Mouse (Mus musculus) CH12.LX (cell line): ENCODE measurements around the gene Arrdc2.

Experiments
- CHD1 ChIP-seq: IDR thresholded peaks from 2 replicates; pipeline ENCODE4 v1.6.1; 2012; ENCODE audit warnings: low read depth, low read length, improper control_type of control experiment, inconsistent platforms
- CHD2 ChIP-seq: IDR thresholded peaks from 2 replicates; pipeline ENCODE4 v1.6.1; 2011; ENCODE audit warnings: low read length, improper control_type of control experiment
- CTCF ChIP-seq, 2 experiments: IDR thresholded peaks in 1 of 2; conservative IDR thresholded peaks in 1 of 2; 2 replicates each; pipeline ENCODE4 v1.5.1; 2011 to 2012; ENCODE audit warnings: low read depth in 2 of 2, low read length in 2 of 2, improper control_type of control experiment in 1 of 2, inconsistent platforms in 1 of 2, mild to moderate bottlenecking in 1 of 2, moderate library complexity in 1 of 2
- E2F4 ChIP-seq: IDR thresholded peaks from 2 replicates; pipeline ENCODE4 v1.6.1; 2011; ENCODE audit warnings: low read depth, low read length, improper control_type of control experiment; ENCODE audit not compliant: insufficient replicate concordance
- ELF1 ChIP-seq: IDR thresholded peaks from 2 replicates; pipeline ENCODE4 v1.6.1; 2014; ENCODE audit warnings: low read depth, mild to moderate bottlenecking, inconsistent platforms, low read length, improper control_type of control experiment
- EP300 ChIP-seq: IDR thresholded peaks from 2 replicates; pipeline ENCODE4 v1.6.1; 2011; ENCODE audit warnings: low read length, improper control_type of control experiment
- HCFC1 ChIP-seq: IDR thresholded peaks from 2 replicates; pipeline ENCODE4 v1.6.1; 2012; ENCODE audit warnings: low read depth, mild to moderate bottlenecking, inconsistent platforms, low read length, improper control_type of control experiment
- JUND ChIP-seq: conservative IDR thresholded peaks from 2 replicates; pipeline ENCODE4 v1.6.1; 2011; ENCODE audit warnings: low read depth, low read length, improper control_type of control experiment
- MAFK ChIP-seq: IDR thresholded peaks from 2 replicates; pipeline ENCODE4 v1.6.1; 2011; ENCODE audit warnings: low read length, improper control_type of control experiment; ENCODE audit not compliant: insufficient replicate concordance
- POLR2A ChIP-seq: IDR thresholded peaks from 2 replicates; pipeline ENCODE4 v1.6.1; 2011; ENCODE audit warnings: low read depth, mild to moderate bottlenecking, improper control_type of control experiment, low read length
- TCF12 ChIP-seq: IDR thresholded peaks from 2 replicates; pipeline ENCODE4 v1.6.1; 2014; ENCODE audit warnings: low read depth, mild to moderate bottlenecking, inconsistent platforms, low read length, improper control_type of control experiment
- UBTF ChIP-seq: IDR thresholded peaks from 2 replicates; pipeline ENCODE4 v1.6.1; 2012; ENCODE audit warnings: low read depth, mild to moderate bottlenecking, inconsistent platforms, low read length, improper control_type of control experiment, moderate library complexity
- USF2 ChIP-seq: conservative IDR thresholded peaks from 2 replicates; pipeline ENCODE4 v1.6.1; 2011; ENCODE audit warnings: low read depth, low read length, improper control_type of control experiment

DNA sequence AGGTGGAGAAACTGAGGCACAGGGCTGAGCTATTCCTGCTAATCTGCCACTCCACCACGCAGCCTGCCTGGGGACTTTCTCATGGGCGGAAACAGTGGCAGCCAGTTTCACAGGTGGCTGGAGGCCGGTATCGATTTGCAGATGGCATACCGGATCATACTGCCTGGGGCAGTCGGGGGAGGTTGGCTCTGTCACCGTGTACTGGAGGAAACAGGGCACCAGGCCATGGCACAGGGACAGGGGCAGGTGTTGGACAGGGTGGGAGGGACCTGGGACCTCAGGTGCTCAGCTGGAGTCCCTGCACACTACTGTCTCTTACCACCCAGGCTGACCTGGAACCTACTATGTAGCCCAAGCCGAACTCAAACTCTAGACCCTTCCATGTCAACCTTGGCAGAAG is 13.7 kb downstream of the Arrdc2 start:
- no peak for TF ChIP-seq CTCF (conservative IDR thresholded peaks at IDR 0.05 in 1 of 2, IDR thresholded peaks at IDR 0.05 in 1 of 2; ENCODE audit: low read depth in 2 of 2, low read length in 2 of 2)
- TF ChIP-seq USF2, result no peak
- TF ChIP-seq POLR2A, result no peak
- TF ChIP-seq E2F4, result no peak
- TF ChIP-seq CHD1, result no peak
- TF ChIP-seq TCF12, result no peak
- no peak for TF ChIP-seq UBTF
- no peak for TF ChIP-seq MAFK
- no peak for TF ChIP-seq EP300
- TF ChIP-seq CHD2, result no peak
- TF ChIP-seq JUND, result no peak
- no peak for TF ChIP-seq HCFC1
- TF ChIP-seq ELF1, result no peak
